9 mouse cellular contexts compared by ENCODE assay signal in the genomic region with DNA sequence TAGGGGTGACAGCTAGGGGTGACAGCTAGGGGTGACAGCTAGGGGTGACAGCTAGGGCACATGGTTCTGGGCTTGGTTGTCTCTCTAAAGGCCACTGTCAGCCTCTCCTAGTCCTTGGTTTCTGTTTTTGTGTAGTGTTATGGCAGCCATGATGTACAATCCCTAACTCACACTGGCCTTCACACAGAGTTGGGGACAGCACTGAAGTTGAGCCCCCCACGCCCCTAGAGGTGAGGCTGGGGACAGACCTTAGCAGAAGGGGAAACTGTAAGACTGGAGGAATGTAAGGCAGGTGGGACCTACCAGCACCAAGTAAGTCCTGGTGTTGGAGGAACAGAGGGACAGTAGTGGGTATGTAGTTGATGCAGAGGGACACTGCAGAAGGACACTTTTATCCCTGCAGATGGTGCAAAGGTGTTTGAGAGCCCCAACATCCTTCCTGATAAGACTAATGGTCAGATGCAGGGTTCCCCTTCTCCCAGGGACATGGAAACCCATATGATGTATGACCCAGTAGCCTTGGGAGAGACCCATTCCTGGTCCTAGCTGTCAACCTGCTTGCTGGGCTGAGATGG. TPM values are rescaled to one million over a fixed set of nuclear protein-coding genes. Genes with fewer than 3 reads are reported as not detected.
DNase-seq lines count a peak whose midpoint lies in the region; ATAC-seq and TF ChIP-seq lines count a peak whose summit lies in the region.
"Had no signal": no experiment of that assay in that cellular context is flagged by ENCODE, and none has a peak within 500 bp of the region (broad histone marks: within the 10 kb centered on the region; RNA-seq: fewer than 3 reads in every experiment).

No protein-coding gene starts in this region.

- ATAC-seq in liver, embryonic 16.5 days (ENCODE audit: low read depth) = no peak

- H3K9me3 ChIP-seq in MEL (replicated peaks; ENCODE audit: insufficient read depth, low read length) = no peaks in the 10 kb centered on the region
- H3K9me3 ChIP-seq in liver, embryonic 16.5 days (replicated peaks; ENCODE audit: control insufficient read depth, low read length) = no peaks in the 10 kb centered on the region
- H3K9me3 ChIP-seq: stomach, embryonic 15.5 days had no signal

- H3K36me3 ChIP-seq in MEL (ENCODE audit: control insufficient read depth in 1 of 2, insufficient read depth in 2 of 2, low read length in 2 of 2) = peaks cover 0 to 23% of the 10 kb centered on the region in 2 experiments; a peak in 2 of 4 replicates
- no peaks in the 10 kb centered on the region for H3K36me3 ChIP-seq in liver, embryonic 16.5 days (ENCODE audit: control insufficient read depth, insufficient read depth)
- H3K36me3 ChIP-seq: stomach, embryonic 15.5 days had no signal

- H3K79me2 ChIP-seq in MEL (ENCODE audit: control insufficient read depth, insufficient read depth, low read length, poor library complexity) = peaks cover 1% of the 10 kb centered on the region; the same call in 1 of the 2 replicates

- WGBS in liver, embryonic 16.5 days (ENCODE audit: insufficient replicate concordance) = 23% methylated on average over 1 of the region's 1 CpGs

- H3K9ac ChIP-seq in MEL (ENCODE audit: control insufficient read depth, low read depth, low read length, poor library complexity, severe bottlenecking) = peak overlapping the region; percentile 63
- H3K9ac ChIP-seq in liver, embryonic 16.5 days (ENCODE audit: low read depth, low read length) = peak overlapping the region; percentile 22; the same call in 1 of the 2 replicates
- H3K9ac ChIP-seq: stomach, embryonic 15.5 days had no signal

- peak overlapping the region; percentile 10; the same call in 1 of the 2 replicates for H3K4me2 ChIP-seq in liver, embryonic 16.5 days (ENCODE audit: low read depth, low read length)
- H3K4me2 ChIP-seq: stomach, embryonic 15.5 days had no signal

- DNase-seq in layer of hippocampus, adult 2 months (ENCODE audit: low spot score in 2 of 2) = no peak
- DNase-seq in layer of hippocampus, postnatal 25 days (ENCODE audit: extremely low spot score in 1 of 2, low spot score in 1 of 2) = no peak
- peak; percentile 31 for DNase-seq in CD4-positive, CD25-positive, alpha-beta regulatory T cell, adult 2 months (ENCODE audit: low read depth, low spot score)
- peak; percentile 60 for DNase-seq in MEL (ENCODE audit: low read depth, low spot score)
- no peak for DNase-seq in cerebellum, adult 11-12 months
- DNase-seq in spleen, postnatal 36 days (ENCODE audit: low spot score in 2 of 2) = no peak
- DNase-seq: cerebellum, adult 9-11 months had no signal

- no peak for TF ChIP-seq POLR2A in MEL (IDR thresholded peaks at IDR 0.05; ENCODE audit: control insufficient read depth in 1 of 2, insufficient read depth in 1 of 2, low read depth in 1 of 2, low read length in 2 of 2, poor library complexity in 1 of 2)

- TF ChIP-seq EP300 in MEL (IDR thresholded peaks at IDR 0.05; ENCODE audit: low read depth in 1 of 2, low read length in 2 of 2) = no peak

- H3K4me3 ChIP-seq in layer of hippocampus, adult 2 months = no peak overlapping the region
- H3K4me3 ChIP-seq in MEL (ENCODE audit: control insufficient read depth in 1 of 2, insufficient read depth in 1 of 2, low read depth in 2 of 2, low read length in 2 of 2) = peak overlapping the region in 1 of 2 experiments; percentile 35; a peak in 2 of 4 replicates
- H3K4me3 ChIP-seq in liver, embryonic 16.5 days (ENCODE audit: low read depth, low read length) = peak overlapping the region; percentile 15; the same call in 1 of the 2 replicates
- H3K4me3 ChIP-seq: stomach, embryonic 15.5 days had no signal

- no peaks in the 10 kb centered on the region for H3K27me3 ChIP-seq in MEL (ENCODE audit: control insufficient read depth in 1 of 2, insufficient read depth in 2 of 2, low read length in 2 of 2)
- H3K27me3 ChIP-seq in liver, embryonic 16.5 days (ENCODE audit: control insufficient read depth, insufficient read depth, low read depth, low read length) = no peaks in the 10 kb centered on the region
- H3K27me3 ChIP-seq: stomach, embryonic 15.5 days had no signal

- TF ChIP-seq RAD21 in MEL (IDR thresholded peaks at IDR 0.05; ENCODE audit: low read depth, low read length) = no peak

- H3K27ac ChIP-seq in layer of hippocampus, adult 2 months = peak overlapping the region; percentile 68
- H3K27ac ChIP-seq in MEL (ENCODE audit: control insufficient read depth, low read depth, low read length) = peak overlapping the region; percentile 63
- H3K27ac ChIP-seq in liver, embryonic 16.5 days (ENCODE audit: low read length) = peak overlapping the region; percentile 68

- peaks cover 5 to 30% of the 10 kb centered on the region in 2 experiments for H3K4me1 ChIP-seq in MEL (ENCODE audit: control insufficient read depth in 1 of 2, insufficient read depth in 2 of 2, low read length in 2 of 2)
- peaks cover 11% of the 10 kb centered on the region for H3K4me1 ChIP-seq in liver, embryonic 16.5 days (ENCODE audit: control insufficient read depth, low read depth, low read length)

- TF ChIP-seq CTCF in layer of hippocampus, adult 2 months (conservative IDR thresholded peaks at IDR 0.05) = no peak
- no peak for TF ChIP-seq CTCF in MEL (IDR thresholded peaks at IDR 0.05 in 2 of 3, conservative IDR thresholded peaks at IDR 0.05 in 1 of 3; ENCODE audit: control insufficient read depth in 1 of 3, insufficient read depth in 1 of 3, low read depth in 2 of 3, low read length in 3 of 3, poor library complexity in 1 of 3, severe bottlenecking in 1 of 3)

TF ChIP-seq in MEL, 35 proteins besides CTCF, POLR2A, EP300 and RAD21:
- peak; percentile 98; the same call in 1 of the 2 replicates for TF ChIP-seq POLR2AphosphoS5 (IDR thresholded peaks at IDR 0.05; ENCODE audit: borderline replicate concordance, low read depth, low read length)
- no peak for TF ChIP-seq UBTF (IDR thresholded peaks at IDR 0.05; ENCODE audit: borderline replicate concordance, insufficient read depth, low read depth, low read length)

RNA-seq across cellular contexts. Expression of a gene that starts 1.3 kb away (rescaled TPM):
- 1 to 10 TPM; 2.4 to 5.4 TPM for total RNA-seq in layer of hippocampus, adult 2 months (2021)
- 1 to 10 TPM; 3.6 to 3.8 TPM for total RNA-seq in layer of hippocampus, postnatal 25 days (2021)
- 108 and 129 TPM in 2 replicates for total RNA-seq in MEL (2012; rRNA removed)
- 100 to 1,000 TPM in 1 of 2 experiments, 10 to 100 TPM in 1; 95.9 to 142 TPM for polyA plus RNA-seq in MEL (2012; ENCODE audit: insufficient read depth in 1 of 2, insufficient read length in 2 of 2, low read depth in 1 of 2, low replicate concordance in 2 of 2, missing spikeins in 1 of 2)
- 16.6 and 18.2 TPM in 2 replicates for polyA plus RNA-seq in liver, embryonic 16.5 days (2015; fragmentation: Nextera tagmentation; extraction: Ambion mirVana)

RNA-seq across cellular contexts. Expression of a gene that starts 13.2 kb away (rescaled TPM):
- total RNA-seq in layer of hippocampus, adult 2 months (2021) = 10 to 100 TPM; 33.7 to 37.3 TPM
- 10 to 100 TPM; 23.3 to 31.2 TPM for total RNA-seq in layer of hippocampus, postnatal 25 days (2021)
- total RNA-seq in MEL (2012; rRNA removed) = 7.7 and 9.4 TPM in 2 replicates
- polyA plus RNA-seq in MEL (2012; ENCODE audit: insufficient read depth in 1 of 2, insufficient read length in 2 of 2, low read depth in 1 of 2, low replicate concordance in 2 of 2, missing spikeins in 1 of 2) = 10 to 100 TPM in 1 of 2 experiments, not detected in 1; 19.1 TPM
- polyA plus RNA-seq in liver, embryonic 16.5 days (2015; fragmentation: Nextera tagmentation; extraction: Ambion mirVana) = 10.4 and 12.2 TPM in 2 replicates

RNA-seq across cellular contexts. Expression of a gene that starts 29.6 kb away (rescaled TPM):
- 100 to 1,000 TPM; 203 to 215 TPM for total RNA-seq in layer of hippocampus, adult 2 months (2021)
- 100 to 1,000 TPM; 232 to 234 TPM for total RNA-seq in layer of hippocampus, postnatal 25 days (2021)
- total RNA-seq in MEL (2012; rRNA removed) = 259 and 271 TPM in 2 replicates
- 1,000 to 10,000 TPM in 1 of 2 experiments, 100 to 1,000 TPM in 1; 428 to 1,459 TPM for polyA plus RNA-seq in MEL (2012; ENCODE audit: insufficient read depth in 1 of 2, insufficient read length in 2 of 2, low read depth in 1 of 2, low replicate concordance in 2 of 2, missing spikeins in 1 of 2)
- polyA plus RNA-seq in liver, embryonic 16.5 days (2015; fragmentation: Nextera tagmentation; extraction: Ambion mirVana) = 130 and 133 TPM in 2 replicates

RNA-seq across cellular contexts. Expression of a gene that starts 34.5 kb away (rescaled TPM):
- total RNA-seq in layer of hippocampus, adult 2 months (2021) = under 1 TPM in 1 of 2 experiments, not detected in 1; 0.07 TPM
- under 1 TPM; 0.20 to 0.23 TPM for total RNA-seq in layer of hippocampus, postnatal 25 days (2021)
- 0.19 and 0.29 TPM in 2 replicates for total RNA-seq in MEL (2012; rRNA removed)
- polyA plus RNA-seq in MEL (2012; ENCODE audit: insufficient read depth in 1 of 2, insufficient read length in 2 of 2, low read depth in 1 of 2, low replicate concordance in 2 of 2, missing spikeins in 1 of 2) = under 1 TPM in 1 of 2 experiments, not detected in 1; 0.50 TPM
- polyA plus RNA-seq in liver, embryonic 16.5 days (2015; fragmentation: Nextera tagmentation; extraction: Ambion mirVana) = 0.07 and 0.08 TPM in 2 replicates

RNA-seq across cellular contexts. Expression of a gene that starts 48.0 kb away (rescaled TPM):
- total RNA-seq in layer of hippocampus, adult 2 months (2021) = under 1 TPM in 1 of 2 experiments, not detected in 1; 0.31 TPM
- total RNA-seq in layer of hippocampus, postnatal 25 days (2021) = under 1 TPM in 1 of 2 experiments, not detected in 1; 0.59 TPM
- not detected in 2 replicates for total RNA-seq in MEL (2012; rRNA removed)
- polyA plus RNA-seq in MEL (2012; ENCODE audit: insufficient read depth in 1 of 2, insufficient read length in 2 of 2, low read depth in 1 of 2, low replicate concordance in 2 of 2, missing spikeins in 1 of 2) = under 1 TPM in 1 of 2 experiments, not detected in 1; 0.10 TPM
- 0.99 and 1.0 TPM in 2 replicates for polyA plus RNA-seq in liver, embryonic 16.5 days (2015; fragmentation: Nextera tagmentation; extraction: Ambion mirVana)

Comparison
In these comparisons a context has a peak if more than half of its experiments do, and no peak if none do; other contexts are left out.
1. DNase-seq: peak in CD4-positive, CD25-positive, alpha-beta regulatory T cell, adult 2 months (single experiment) and MEL (single experiment); none in layer of hippocampus, adult 2 months (0 of 2), layer of hippocampus, postnatal 25 days (0 of 2), cerebellum, adult 11-12 months (single experiment) and spleen, postnatal 36 days (0 of 2).
2. RNA of a gene that starts 1.3 kb away (total RNA-seq): 108 to 129 TPM in MEL; 2.4 to 5.4 TPM in layer of hippocampus, adult 2 months and 3.6 to 3.8 TPM in layer of hippocampus, postnatal 25 days; every median in the first group is over 10 times any median in the second.
3. Peak in every context shown above with its lines, with median percentiles within 50 percentile points of each other: H3K27ac ChIP-seq.